Mouse (Mus musculus): Measurements from ENCODE around the gene Ascc3. TPM values are rescaled to one million over a fixed set of nuclear protein-coding genes. Genes with fewer than 3 reads are reported as not detected.
A peak's percentile ranks its signal among the peaks of the same experiment; 100 is the strongest.

The Ascc3 gene
- polyA plus RNA-seq, 1 experiment from 2014 or later, result 17.8 TPM

- H3K4me2 ChIP-seq, result no peak overlapping the region
- no peaks in the 10 kb centered on the region for H3K9me3 ChIP-seq
- no peak overlapping the region for H3K4me3 ChIP-seq
- no peak for ATAC-seq (replicated peaks)
- H3K27ac ChIP-seq, result no peak overlapping the region
- no peaks in the 10 kb centered on the region for H3K36me3 ChIP-seq (replicated peaks)
- peaks cover 71% of the 10 kb centered on the region for H3K27me3 ChIP-seq (replicated peaks)
- WGBS, result 1% methylated on average over 32 of the region's 32 CpGs
- peaks cover 17% of the 10 kb centered on the region for H3K4me1 ChIP-seq
- H3K9ac ChIP-seq, result no peak overlapping the region
These were observed 305.3 kb downstream of the Ascc3 start for GRCm38 (mm10) chr10:50897530-50898471.

- no peak for ATAC-seq (replicated peaks)
- Histone ChIP-seq H3K27me3 (replicated peaks) (peaks cover 71% of the 10 kb centered on the region), H3K4me1 (peaks cover 23% of the 10 kb centered on the region), H3K4me3 (0 out of 2 replicates have a peak overlapping the region, but pooled peaks have one; percentile 9), H3K4me2 (no peak overlapping the region), H3K9ac (no peak overlapping the region), H3K9me3 (no peaks in the 10 kb centered on the region), H3K27ac (no peak overlapping the region), H3K36me3 (replicated peaks) (no peaks in the 10 kb centered on the region)
- WGBS, result 14% methylated on average over 2 of the region's 2 CpGs
These were observed 306.2 kb downstream of the Ascc3 start for GRCm38 (mm10) chr10:50898621-50899020.

GRCm38 (mm10) chr10:50899846-50900745 is 307.6 kb downstream of the Ascc3 start:
- no peak overlapping the region for H3K27ac ChIP-seq
- no peaks in the 10 kb centered on the region for H3K9me3 ChIP-seq
- H3K4me2 ChIP-seq, result no peak overlapping the region
- WGBS, result 2% methylated on average over 21 of the region's 21 CpGs
- peaks cover 71% of the 10 kb centered on the region for H3K27me3 ChIP-seq (replicated peaks)
- no peak overlapping the region for H3K9ac ChIP-seq
- peaks cover 9% of the 10 kb centered on the region; the same call in 1 of the 2 replicates for H3K4me1 ChIP-seq
- no peak for ATAC-seq (replicated peaks)
- H3K4me3 ChIP-seq, result 0 out of 2 replicates have a peak overlapping the region, but pooled peaks have one; percentile 0
- H3K36me3 ChIP-seq (replicated peaks), result no peaks in the 10 kb centered on the region

Measured in midbrain, embryonic 15.5 days (tissue).